In the genomic region with DNA sequence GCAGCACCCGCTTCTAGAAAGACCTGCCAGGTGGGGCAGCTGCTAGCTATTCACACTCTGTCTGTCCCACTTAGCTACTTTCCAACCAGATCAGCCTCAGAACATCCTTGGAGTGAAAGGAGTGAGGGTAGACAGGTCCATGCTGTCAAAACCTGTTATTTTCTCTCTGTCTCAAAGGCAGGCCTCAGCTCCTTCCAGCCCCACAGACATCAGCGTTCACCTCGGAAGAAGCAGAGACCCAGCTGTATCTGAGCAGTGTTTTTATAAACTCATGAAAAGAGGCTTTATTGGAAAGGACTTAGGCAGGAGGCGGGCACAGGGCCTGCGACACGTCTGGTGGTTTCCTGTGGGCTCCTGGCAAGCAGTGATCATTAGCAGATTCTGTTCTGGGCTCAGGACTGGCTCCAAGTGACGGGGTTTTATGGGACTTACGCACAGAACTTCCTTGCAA, we compare ENCODE assay signal across 9 mouse cellular contexts. TPM values are rescaled to one million over a fixed set of nuclear protein-coding genes. Genes with fewer than 3 reads are reported as not detected.
A peak's percentile ranks its signal among the peaks of the same experiment; 100 is the strongest.
DNase-seq lines count a peak whose midpoint lies in the region; ATAC-seq lines count a peak whose summit lies in the region.
"Had no signal": no experiment of that assay in that cellular context is flagged by ENCODE, and none has a peak within 500 bp of the region (broad histone marks: within the 10 kb centered on the region; RNA-seq: fewer than 3 reads in every experiment).

No protein-coding gene starts in this region.

- peak overlapping the region; percentile 52; the same call in 1 of the 2 replicates for H3K27ac ChIP-seq in forebrain, embryonic 15.5 days (replicated peaks)
- H3K27ac ChIP-seq in forebrain, embryonic 10.5 days, result no peak overlapping the region
- no peak overlapping the region for H3K27ac ChIP-seq in midbrain, embryonic 11.5 days (ENCODE audit: low read depth, low read length)
- H3K27ac ChIP-seq in midbrain, embryonic 10.5 days (replicated peaks), result no peak overlapping the region
- peak overlapping the region; percentile 83 for H3K27ac ChIP-seq in limb, embryonic 15.5 days

- peaks cover 9% of the 10 kb centered on the region for H3K4me1 ChIP-seq in forebrain, embryonic 15.5 days
- H3K4me1 ChIP-seq in forebrain, embryonic 10.5 days, result no peaks in the 10 kb centered on the region
- no peaks in the 10 kb centered on the region for H3K4me1 ChIP-seq in midbrain, embryonic 11.5 days (ENCODE audit: control insufficient read depth, insufficient read depth, low read length)
- H3K4me1 ChIP-seq in midbrain, embryonic 10.5 days, result no peaks in the 10 kb centered on the region
- H3K4me1 ChIP-seq in limb, embryonic 15.5 days, result peaks cover 32% of the 10 kb centered on the region

- DNase-seq in forebrain, embryonic 10.5 days (ENCODE audit: extremely low spot score, low spot score), result no peak
- DNase-seq in midbrain, embryonic 11.5 days (ENCODE audit: low spot score, missing footprints), result peak; percentile 67
- DNase-seq in midbrain, embryonic 10.5 days (ENCODE audit: low spot score), result no peak
- peak; percentile 88 for DNase-seq in fibroblast of lung, adult 2 months (ENCODE audit: low read depth)
- no peak for DNase-seq in c-Kit-positive CD71-positive TER-119-positive erythroid progenitor cells, embryonic 14.5 days (ENCODE audit: low spot score)
- no peak for DNase-seq in cerebellum, adult 9-11 months
- DNase-seq: kidney, adult 18-20 months had no signal

- no peak overlapping the region for H3K4me3 ChIP-seq in forebrain, embryonic 15.5 days
- no peak overlapping the region for H3K4me3 ChIP-seq in forebrain, embryonic 10.5 days
- H3K4me3 ChIP-seq in midbrain, embryonic 11.5 days (ENCODE audit: low read depth, low read length), result no peak overlapping the region
- no peak overlapping the region for H3K4me3 ChIP-seq in midbrain, embryonic 10.5 days
- H3K4me3 ChIP-seq in limb, embryonic 15.5 days, result no peak overlapping the region

- H3K9ac ChIP-seq in forebrain, embryonic 15.5 days (replicated peaks), result no peak overlapping the region
- H3K9ac ChIP-seq in midbrain, embryonic 11.5 days (ENCODE audit: low read length), result no peak overlapping the region
- no peak overlapping the region for H3K9ac ChIP-seq in limb, embryonic 15.5 days

- no peak overlapping the region for H3K4me2 ChIP-seq in forebrain, embryonic 15.5 days (replicated peaks)
- H3K4me2 ChIP-seq in midbrain, embryonic 11.5 days, result no peak overlapping the region
- no peak overlapping the region for H3K4me2 ChIP-seq in limb, embryonic 15.5 days

- WGBS in forebrain, embryonic 15.5 days, result 43% methylated on average over 8 of the region's 8 CpGs
- 73% methylated on average over 8 of the region's 8 CpGs for WGBS in forebrain, embryonic 10.5 days
- 73% methylated on average over 8 of the region's 8 CpGs for WGBS in midbrain, embryonic 11.5 days
- 75% methylated on average over 8 of the region's 8 CpGs for WGBS in midbrain, embryonic 10.5 days
- WGBS in limb, embryonic 15.5 days, result 12% methylated on average over 8 of the region's 8 CpGs

- no peaks in the 10 kb centered on the region for H3K9me3 ChIP-seq in forebrain, embryonic 15.5 days
- no peaks in the 10 kb centered on the region for H3K9me3 ChIP-seq in forebrain, embryonic 10.5 days
- H3K9me3 ChIP-seq in midbrain, embryonic 11.5 days (ENCODE audit: control insufficient read depth, low read length), result no peaks in the 10 kb centered on the region
- H3K9me3 ChIP-seq in midbrain, embryonic 10.5 days (replicated peaks), result no peaks in the 10 kb centered on the region
- H3K9me3 ChIP-seq in limb, embryonic 15.5 days, result no peaks in the 10 kb centered on the region

- no peaks in the 10 kb centered on the region for H3K36me3 ChIP-seq in forebrain, embryonic 15.5 days
- no peaks in the 10 kb centered on the region for H3K36me3 ChIP-seq in forebrain, embryonic 10.5 days (replicated peaks)
- no peaks in the 10 kb centered on the region for H3K36me3 ChIP-seq in midbrain, embryonic 11.5 days (ENCODE audit: control insufficient read depth, insufficient read depth, low read length)
- no peaks in the 10 kb centered on the region for H3K36me3 ChIP-seq in midbrain, embryonic 10.5 days
- H3K36me3 ChIP-seq in limb, embryonic 15.5 days, result no peaks in the 10 kb centered on the region

- ATAC-seq in forebrain, embryonic 15.5 days (replicated peaks), result peak; percentile 62
- ATAC-seq in midbrain, embryonic 11.5 days (ENCODE audit: low FRiP score), result no peak
- peak; percentile 84 for ATAC-seq in limb, embryonic 15.5 days (ENCODE audit: insufficient number of reproducible peaks, low FRiP score, low TSS enrichment, low read depth)

- H3K27me3 ChIP-seq in forebrain, embryonic 15.5 days, result no peaks in the 10 kb centered on the region
- H3K27me3 ChIP-seq in forebrain, embryonic 10.5 days (ENCODE audit: poor library complexity, severe bottlenecking), result no peaks in the 10 kb centered on the region
- H3K27me3 ChIP-seq in midbrain, embryonic 11.5 days (ENCODE audit: control insufficient read depth, insufficient read depth, low read length), result no peaks in the 10 kb centered on the region
- no peaks in the 10 kb centered on the region for H3K27me3 ChIP-seq in midbrain, embryonic 10.5 days (ENCODE audit: low read depth, poor library complexity, severe bottlenecking)
- H3K27me3 ChIP-seq in limb, embryonic 15.5 days, result no peaks in the 10 kb centered on the region

RNA-seq across cellular contexts. Expression of a gene that starts 9.7 kb away (rescaled TPM):
- polyA plus RNA-seq in forebrain, embryonic 15.5 days (2015; fragmentation: Nextera tagmentation; extraction: Ambion mirVana), result 18.3 and 19.6 TPM in 2 replicates
- 12.2 and 15.3 TPM in 2 replicates for polyA plus RNA-seq in forebrain, embryonic 10.5 days (2016; fragmentation: Nextera tagmentation; extraction: Ambion mirVana)
- 5.9 and 7.9 TPM in 2 replicates for polyA plus RNA-seq in midbrain, embryonic 11.5 days (2014; fragmentation: Nextera tagmentation; extraction: Ambion mirVana)
- polyA plus RNA-seq in midbrain, embryonic 10.5 days (2016; fragmentation: Nextera tagmentation; extraction: Ambion mirVana), result 7.0 and 8.6 TPM in 2 replicates
- 113 and 114 TPM in 2 replicates for polyA plus RNA-seq in limb, embryonic 15.5 days (2015; fragmentation: Nextera tagmentation; extraction: Ambion mirVana)

Comparison
In these comparisons a context has a peak if more than half of its experiments do, and no peak if none do; other contexts are left out.
1. H3K27ac ChIP-seq: peak in forebrain, embryonic 15.5 days (single experiment) and limb, embryonic 15.5 days (single experiment); none in forebrain, embryonic 10.5 days (single experiment), midbrain, embryonic 11.5 days (single experiment) and midbrain, embryonic 10.5 days (single experiment).
2. DNase-seq: peak in midbrain, embryonic 11.5 days (single experiment) and fibroblast of lung, adult 2 months (single experiment); none in forebrain, embryonic 10.5 days (single experiment), midbrain, embryonic 10.5 days (single experiment), c-Kit-positive CD71-positive TER-119-positive erythroid progenitor cells, embryonic 14.5 days (single experiment) and cerebellum, adult 9-11 months (single experiment).